Mouse (Mus musculus): ENCODE measurements around the gene Rd3l.

Rd3l gene

DNA sequence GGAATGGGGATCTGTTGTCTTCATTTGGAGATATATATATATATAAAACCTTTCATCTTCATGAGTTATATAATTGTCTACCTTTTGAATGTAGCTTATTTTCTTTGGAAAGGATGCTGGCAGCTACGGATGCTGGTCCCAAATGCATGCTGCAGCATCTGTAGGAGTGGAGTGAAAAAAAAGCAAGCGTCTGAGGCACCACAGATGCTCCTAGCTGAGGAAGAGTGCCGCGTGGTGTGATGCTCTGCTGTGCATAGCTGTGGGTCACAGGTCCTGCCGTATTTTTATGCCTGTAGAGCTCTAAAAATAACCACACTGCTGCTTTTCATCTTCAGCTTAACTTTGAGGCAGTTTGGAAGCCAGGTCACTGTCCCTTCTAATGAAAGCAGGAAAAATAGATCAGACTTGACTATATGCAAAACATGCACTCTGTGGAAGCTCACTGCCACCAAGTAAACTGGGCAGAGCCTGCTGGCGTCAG, at the start of gene Rd3l:
Gene Rd3l, minus strand, starts transcription at position 431 of the 481 bp plus-strand sequence.
- DNase-seq = no peak

DNA sequence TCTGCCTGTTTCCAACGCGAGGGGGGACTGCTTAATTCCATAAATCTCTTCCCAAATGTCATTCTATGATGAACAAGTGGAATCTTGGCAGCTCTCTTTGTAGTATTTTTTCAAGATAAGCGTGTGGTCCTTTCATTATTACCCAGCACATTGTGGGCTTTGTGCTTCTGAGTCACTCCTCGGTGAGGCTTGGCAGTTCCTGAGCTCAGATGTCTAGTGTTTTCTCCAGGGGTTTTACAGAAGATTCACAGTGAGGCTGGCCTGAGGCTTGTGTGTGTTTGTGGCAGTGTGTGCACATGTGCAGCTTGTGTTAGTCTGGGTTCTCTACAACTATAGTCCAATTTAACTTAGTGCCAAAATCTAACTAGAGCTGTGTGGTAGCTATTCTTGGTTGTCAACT, 46.3 kb upstream of the Rd3l start:
- peak; percentile 35 for DNase-seq

DNA sequence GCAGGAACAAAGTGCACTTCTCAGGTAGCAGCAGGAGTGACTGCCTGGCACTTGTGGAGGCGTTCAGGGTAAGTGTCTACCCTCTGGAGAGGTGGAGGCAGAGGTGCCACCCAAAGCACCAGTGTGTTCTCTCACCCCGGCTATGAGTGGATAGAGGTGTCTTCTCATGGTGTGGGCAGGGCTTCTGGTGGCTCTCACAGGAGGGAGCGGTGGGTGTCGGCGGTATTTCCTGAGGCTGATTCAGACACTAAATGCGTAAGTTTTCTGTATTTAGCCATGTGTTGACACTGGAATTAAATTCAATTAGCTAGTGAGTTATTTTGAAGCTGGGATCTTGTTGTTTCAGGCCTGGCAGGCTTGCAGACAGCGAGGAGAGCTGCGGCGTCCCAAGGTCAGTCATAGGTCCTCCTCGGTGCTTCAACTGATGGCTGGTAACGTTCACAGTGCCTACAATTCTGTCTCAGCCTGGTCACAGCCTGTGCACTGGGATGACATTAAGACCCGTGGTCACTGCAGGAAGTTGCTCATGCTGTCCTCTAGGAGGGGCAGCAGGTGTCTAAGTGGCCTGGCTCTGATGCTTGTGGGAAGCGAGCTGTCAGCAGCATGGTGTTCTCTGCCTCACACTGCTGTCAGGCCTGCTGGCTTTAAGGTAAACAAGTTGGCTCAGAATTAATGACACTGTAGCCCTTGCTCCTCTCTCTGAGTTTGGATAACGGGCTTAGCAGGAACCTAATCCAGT, 45.0 kb upstream of the Rd3l start:
- peak; percentile 83 for DNase-seq

DNA sequence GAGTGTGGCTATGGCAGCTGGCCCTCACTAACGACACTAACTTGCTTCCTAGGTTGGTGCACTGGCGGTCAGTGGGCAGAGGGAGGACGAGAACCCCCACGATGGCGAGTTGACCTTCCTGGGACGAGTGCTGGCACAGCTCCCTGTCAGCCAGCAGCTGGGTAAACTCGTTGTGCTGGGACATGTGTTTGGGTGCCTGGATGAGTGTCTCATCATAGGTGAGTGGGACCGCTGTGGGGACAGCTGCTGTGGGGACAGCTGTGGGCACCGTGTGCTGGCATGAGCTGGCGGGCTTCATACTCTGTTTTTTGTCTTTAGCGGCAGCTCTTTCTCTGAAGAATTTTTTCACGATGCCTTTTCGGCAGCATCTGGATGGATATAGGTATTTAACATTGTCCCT, 44.3 kb upstream of the Rd3l start:
- DNase-seq = no peak

DNA sequence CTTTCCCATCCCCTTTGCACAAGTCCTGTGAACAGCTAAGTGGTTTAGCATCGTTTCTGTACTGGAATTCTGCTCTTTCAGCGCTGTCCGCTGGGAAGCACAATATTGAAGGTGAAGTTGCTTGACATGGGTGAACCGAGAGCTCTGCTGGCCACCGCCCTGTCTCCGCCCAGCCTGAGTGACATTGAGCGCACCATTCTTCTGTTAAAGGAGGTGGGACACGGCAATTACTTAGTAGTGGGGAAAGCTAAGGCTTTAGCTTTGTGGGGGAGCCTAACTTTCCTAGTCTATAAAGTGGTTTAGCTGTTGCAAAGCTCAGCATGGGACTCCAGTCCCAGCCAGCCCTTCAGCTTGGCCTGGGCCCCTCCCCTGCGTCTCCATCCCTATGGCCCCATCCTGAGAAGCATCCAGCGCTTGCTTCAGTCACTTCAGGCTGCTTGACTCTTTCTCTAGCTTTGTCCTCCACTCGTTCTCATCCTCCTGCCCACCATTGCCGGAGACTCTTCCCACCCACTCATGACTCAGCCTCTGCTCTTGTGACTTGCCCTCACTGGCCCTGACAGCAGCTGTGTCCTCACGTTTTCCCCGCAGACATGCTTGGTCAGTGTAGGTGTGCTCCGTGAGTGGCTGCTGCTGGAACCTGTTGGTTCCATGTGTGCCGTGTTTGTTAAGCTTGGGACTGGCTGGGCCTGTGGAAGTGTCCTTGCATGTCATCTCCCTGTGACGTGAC, 43.6 kb upstream of the Rd3l start:
- peak; percentile 80 for DNase-seq

DNA sequence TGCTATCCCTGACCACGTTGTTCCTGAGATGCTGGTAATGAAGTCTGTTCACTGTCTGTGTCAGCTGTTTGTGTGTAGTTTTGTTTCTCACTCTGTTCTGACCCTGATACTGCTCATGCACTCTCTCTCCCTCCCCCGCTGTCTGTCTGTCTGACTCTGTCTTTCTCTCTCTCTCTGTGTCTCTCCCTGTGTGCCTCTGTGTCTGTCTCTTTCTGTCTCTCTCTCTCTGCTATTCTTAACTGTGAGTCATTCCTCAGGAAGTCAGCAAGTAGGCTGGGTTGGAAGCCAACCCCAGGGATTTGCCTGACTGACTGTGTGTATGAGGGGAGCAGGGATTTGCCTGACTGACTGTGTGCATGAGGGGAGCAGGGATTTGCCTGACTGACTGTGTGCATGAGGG, 42.2 kb upstream of the Rd3l start:
- peak; percentile 79 for DNase-seq

DNA sequence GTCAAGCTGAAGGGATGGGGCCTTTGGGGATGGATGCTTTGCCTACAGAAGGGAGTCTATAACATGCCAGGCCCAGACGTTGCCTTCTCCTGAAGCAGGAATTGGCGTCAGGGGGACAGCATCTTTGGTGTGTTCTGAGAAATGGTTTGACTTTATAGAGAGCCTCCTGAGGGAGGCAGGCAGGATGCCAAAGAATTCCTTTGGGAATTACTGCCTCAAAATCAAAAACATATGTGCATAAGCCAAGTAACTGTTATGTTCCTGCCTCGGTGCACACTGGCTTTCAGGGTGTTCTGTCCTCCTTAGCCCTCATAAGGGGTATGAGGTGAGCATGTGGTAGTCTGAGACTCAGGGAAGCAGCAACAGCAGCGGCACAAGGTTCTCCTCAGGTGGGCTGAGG, 35.2 kb upstream of the Rd3l start:
- DNase-seq = peak; percentile 74

DNA sequence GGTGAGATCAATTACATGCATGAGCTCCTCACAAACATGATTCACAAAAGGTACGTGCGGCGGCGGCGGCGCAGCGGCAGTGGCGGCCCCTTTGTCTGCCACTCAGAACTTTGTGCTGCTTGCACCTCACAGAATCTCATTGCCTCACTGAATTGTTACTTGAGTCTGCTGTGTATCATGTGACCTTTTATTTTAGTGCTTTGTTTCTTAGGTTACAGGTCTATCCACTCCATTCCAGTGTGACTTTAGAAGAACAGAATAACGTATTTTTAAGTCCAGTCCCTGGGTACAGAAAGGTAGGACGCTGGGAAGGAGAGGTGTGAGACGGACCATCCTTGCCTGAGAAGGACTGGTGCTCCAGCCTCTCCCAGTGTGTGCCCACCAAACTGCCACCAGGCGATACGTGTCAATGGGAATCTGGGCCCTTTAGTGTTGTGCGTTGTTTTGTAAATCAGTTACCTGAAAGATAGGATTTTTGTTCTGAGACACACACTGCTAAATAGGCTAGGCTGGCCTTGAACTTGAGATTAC, 32.2 kb upstream of the Rd3l start:
- DNase-seq = peak; percentile 64

DNA sequence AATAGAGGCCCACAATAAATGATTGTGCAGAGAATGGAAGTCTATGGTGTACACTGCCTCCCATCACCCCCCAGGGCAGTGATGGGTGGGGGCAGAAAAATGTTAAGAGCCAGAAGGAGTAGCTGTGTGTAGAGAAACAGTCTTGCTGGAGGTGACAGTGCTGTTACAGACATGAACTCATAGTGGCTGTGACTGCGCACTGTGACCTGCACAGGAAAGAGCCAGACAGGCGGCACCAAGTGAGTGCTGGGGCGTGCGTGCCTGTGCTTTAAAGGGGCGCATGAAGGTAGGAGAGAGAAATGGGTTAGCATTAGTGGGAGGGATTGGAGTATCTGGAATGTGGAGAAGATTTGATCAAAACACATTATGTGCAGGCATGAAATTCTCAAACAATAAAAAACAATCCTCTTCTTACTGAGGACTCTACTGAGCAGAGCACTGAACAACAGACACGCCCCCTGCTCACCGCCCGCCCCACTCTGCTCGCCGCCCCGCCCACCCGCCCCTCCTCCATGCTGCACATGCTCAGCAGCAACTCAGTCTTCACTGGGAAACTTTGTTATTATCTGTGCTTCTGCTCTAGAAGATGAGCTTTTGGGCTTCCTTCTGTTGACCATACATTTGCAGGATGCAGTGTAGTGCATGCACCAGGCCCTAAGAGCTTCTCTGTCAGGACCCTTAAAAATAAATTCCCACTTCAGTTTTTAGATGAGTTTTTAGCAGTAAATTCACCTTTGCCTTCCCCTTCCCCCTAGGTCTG, 31.6 kb upstream of the Rd3l start:
- DNase-seq = peak; percentile 25

DNA sequence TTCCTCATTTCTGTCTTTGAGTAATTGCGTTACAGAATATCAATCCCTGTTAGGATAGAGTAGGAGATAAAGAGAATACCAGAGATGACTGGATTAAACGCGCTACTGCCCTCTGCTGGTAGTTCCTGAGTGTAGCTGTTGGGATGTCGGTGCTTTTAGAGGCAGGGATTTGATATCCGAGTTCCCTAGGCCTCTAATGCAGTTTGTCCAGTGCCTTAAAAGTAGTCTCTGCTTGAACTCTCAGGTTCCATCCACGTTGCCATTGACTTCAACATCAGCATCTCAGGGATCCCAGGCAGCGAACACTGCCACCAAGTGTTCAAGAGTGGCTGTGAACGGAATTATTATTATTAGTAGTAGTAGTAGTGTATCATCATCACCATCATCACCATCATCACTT, 20.1 kb upstream of the Rd3l start:
- DNase-seq = peak; percentile 89

DNA sequence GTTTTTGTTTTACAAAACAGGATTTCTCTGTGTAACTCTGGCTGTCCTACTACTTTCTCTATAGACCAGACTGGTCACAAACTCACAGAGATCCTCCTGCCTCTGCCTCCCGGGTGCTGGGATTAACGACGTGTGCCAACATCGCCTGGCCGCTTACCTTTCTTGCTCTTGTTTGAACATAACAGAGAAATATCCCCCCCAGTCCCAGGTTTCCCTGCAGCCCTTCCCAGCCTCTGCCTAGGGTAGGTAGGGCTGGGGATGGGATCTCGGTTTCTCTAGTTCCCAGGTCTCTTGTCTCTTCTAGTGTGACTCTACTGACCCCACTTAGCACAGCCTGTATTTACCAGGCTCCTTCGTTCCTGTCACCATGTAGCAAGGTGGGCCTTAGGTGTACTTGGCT, 18.6 kb upstream of the Rd3l start:
- peak; percentile 58 for DNase-seq

DNA sequence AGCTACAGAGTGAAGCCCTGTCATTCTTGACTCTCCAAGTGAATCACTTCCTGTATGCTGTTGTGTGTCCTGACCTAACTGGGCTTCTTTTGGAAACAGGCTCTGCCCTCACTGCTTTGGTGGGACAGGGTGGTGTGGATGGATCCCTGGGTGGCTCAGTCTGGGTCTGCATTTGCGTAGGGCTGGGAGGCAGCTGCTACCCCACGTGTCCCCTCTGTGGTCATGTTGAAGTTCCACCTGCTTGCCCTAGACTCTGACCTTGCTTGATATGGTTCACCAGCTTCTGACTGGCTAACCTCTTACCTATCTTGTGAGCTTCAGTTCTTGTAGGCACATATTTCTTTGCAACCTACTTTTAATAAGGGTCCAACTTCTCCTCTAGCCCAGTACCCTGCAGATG, 14.0 kb upstream of the Rd3l start:
- no peak for DNase-seq

DNA sequence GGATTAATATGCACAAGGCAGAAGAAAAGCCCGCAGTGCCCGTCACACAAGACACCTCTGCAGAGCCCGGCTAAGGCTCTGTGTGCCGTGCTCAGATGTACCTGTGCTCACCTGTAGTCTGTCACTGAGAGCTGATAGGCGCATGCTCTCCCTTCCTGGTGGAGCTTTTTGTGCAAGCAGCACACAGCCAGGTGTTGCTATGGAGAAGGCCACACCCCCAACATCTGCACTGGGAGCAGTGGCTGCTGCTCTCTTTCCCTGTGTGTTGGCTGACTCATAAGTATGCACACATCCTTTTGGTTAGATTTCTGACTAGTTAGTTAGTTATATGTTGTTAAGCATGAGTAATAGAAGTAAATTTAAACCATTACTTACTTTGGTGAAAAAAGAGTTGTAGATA, 11.5 kb upstream of the Rd3l start:
- DNase-seq = no peak

DNA sequence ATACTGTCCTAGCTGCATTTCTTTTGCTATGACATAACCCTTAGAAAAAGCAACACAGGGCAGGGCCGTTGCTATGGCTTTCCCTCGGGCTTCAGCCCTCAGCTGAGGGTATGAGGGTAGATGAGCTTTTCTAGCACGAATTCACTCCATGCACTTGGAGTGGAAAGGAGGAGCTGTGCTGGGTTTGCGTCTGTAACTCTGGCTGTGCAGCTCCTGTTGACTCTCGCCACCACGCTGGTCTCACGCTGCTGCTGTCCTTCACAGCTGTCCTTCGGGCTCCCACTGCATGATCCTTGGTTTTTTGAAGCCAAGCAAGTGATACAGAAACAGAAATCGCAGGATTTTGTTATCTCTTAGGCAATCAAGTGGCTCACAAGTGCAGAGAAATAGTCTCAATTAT, 5.6 kb upstream of the Rd3l start:
- no peak for DNase-seq

DNA sequence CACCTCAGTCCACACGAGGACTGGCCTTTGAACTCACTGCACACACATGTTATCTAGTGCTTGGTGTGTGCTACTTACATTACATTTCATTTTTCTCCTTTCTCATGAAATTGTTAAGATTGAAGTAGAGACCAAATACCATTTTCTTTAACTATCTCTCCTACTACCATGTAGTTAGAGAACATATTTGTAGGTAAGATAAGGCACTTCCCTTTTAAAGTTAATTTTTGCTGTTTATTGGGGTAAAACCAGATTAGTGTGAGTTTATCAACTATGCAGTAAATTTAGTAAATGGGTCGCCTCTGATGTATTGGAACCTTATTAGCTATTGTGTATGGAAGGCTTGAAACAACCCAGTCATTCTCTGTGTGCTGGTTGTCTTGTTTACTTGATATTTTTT, 2.0 kb upstream of the Rd3l start:
- no peak for DNase-seq

DNA sequence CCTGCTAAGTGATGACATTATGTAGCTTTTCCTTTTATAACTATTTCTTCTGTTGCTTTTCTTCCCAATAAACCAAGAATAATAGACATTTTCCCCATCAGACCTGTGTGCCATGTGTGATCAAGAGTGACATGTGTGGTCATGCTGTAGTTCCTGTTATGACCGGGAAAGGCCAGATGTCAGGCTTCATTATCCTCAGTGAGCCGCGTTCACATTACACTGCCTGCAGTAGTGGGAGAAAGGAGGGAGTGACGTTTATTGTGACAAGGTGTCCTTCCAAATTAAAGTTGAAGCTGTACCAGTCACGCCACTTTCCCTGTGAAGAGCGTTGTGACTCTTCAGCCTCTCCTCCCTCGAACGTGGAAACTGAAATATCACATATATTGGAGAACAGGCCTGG, 714 bp upstream of the Rd3l start:
- DNase-seq = no peak

DNA sequence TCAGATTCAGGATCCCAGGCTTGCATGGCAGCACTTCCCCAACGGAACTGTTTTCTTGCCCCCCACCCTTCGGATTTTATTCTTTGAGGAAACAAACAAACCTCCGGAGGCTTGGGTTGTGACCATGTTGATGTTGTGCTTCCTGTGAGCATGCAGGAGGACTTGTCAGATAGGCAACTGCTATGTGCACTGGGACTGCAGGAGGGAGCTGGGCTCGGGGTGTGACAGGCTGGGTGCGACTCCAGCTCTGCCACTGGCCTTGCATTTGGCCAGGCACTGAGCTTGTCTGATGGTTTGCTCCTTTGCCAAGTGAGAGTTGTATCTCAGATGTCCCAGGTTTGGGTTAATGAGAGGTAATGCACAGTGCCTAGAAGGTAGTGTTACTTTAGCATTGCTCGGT, 2.8 kb downstream of the Rd3l start:
- DNase-seq = no peak

DNA sequence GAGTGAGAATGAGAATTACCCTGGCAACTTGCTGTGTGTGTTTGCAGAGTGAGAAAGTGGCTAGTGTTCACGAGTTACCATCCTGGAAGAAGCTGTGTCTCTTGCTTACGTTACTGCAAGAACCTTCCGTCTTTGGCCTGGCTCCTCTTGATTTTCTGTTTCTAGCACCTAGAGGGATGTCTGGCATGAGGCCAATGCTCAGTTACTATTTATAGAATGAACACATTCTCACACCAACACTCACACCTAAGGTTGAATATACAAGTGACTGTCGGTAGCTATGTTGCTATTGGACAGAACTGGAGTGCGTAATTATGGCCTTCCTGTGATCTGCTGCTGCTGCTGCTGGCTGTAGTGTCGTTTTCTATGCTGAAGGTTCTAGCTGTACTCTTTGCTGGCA, 4.0 kb downstream of the Rd3l start:
- no peak for DNase-seq

DNA sequence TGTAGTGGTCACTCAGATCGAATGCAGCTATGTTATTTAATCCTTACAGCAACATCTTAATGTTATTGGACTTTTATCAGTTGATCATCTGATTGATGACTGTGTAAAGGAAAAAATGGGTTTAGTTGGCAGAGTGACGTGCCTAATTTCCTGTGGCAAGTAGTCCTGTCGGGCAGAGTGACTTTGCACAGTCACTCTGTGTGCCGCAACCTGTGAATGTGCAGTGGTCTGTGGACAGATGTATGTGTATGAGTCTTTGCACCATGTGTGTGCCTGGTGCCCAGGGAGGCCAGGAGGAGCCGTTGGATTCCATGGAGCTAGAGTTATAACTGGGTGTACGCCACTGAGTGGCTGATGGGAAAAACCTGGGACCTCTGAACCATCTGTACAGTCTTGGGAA, 6.5 kb downstream of the Rd3l start:
- no peak for DNase-seq

DNA sequence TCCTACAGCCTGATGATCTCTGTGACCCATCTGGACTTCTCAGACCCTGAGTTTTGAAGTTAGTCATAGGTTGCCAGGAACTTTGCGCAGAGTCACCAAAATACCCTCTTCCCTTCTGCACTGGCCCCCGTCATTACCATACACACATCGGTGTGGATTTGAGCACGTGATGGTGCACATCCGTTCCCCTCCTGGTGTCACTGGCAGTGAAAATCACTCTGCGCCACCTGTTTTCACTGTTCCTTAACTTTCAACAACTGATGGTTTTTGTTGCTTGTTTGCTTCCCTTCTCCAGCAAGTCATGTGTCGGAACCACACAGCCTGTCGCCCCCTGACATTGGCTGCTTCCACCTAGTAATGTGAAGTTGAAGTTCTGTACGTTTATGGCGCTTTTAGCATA, 8.6 kb downstream of the Rd3l start:
- DNase-seq = no peak

DNA sequence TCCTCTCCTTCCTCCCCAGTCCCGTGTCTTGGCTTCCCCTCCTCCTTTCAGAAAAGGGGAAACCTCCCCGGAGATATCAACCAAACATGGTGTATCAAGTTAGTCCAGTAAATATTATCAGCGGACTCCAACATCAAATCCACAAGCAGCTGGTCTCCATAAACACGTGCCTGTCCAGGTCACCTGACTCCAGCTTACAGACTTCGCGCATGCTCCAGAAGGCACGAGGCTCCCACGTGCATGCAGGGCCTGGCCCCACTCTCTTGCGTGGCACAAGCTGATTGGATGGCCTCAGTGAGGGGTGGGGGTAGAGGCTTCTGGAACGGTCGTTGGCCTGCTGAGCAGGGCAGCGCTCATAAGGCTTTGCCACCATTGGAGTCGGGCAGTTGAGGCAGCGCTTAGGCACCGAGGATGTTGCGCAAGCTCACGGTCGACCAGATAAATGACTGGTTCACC, 9.9 kb downstream of the Rd3l start, which contains the start of gene Tdrd9:
Gene Tdrd9, plus strand, starts transcription at position 329 of the 456 bp plus-strand sequence.
- DNase-seq = no peak

DNA sequence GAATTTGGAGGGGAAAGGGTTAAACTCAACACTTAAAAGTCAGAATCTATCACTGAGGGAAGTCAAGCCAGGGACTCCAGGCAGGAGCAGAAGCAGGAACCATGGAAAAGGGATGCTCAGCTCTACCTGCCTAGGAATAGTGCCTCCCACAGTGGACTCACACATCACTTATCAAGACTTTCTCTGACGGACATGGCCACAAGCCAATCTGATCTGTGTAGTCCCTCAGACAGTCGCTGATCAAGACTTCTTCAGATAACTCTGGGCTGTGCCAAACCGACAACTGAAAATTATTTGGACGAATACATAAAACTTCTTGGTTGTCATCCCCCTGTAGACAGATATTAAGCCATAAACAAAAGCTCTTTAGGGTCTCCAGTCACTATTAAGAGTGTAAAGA, 11.0 kb downstream of the Rd3l start:
- no peak for DNase-seq

DNA sequence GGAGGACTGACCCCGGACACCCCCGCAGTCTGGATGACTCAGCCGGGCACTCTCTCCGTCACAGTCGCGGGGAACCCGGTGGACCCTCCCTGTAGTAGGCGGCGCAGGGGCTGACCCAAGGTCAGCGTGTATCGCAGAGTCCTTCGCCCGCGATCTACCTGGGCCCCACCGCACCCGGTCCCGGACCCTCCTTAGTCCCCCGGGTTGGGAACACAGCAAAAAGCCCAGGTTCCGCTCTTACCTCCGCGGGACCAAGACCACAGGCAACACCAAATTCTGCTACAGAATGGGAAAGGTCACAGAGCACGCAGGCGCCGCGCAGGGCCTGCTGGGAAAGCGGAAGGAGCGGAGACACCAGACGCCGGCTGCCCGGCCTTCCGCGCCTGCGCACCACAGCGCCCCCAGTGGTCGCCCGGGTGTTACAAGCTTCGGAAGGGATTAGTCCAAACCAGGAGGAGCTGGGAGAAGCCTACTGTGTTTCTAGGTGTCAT, 14.4 kb downstream of the Rd3l start, which contains the start of gene Atp5mpl:
Gene Atp5mpl, minus strand, starts transcription at position 295 of the 491 bp plus-strand sequence.
- peak; percentile 99 for DNase-seq

Data from heart, adult 11 months (tissue).